Mouse (Mus musculus) cerebral cortex, adult 2 months (tissue): ENCODE results near the gene Sema3f.

Experiments
- WGBS: fragments of 180-500 bp; shearing (Covaris S2); methylation state at CpG from one replicate; pipeline ENCODE4 v1.1.7; 2018; 5-methylcytosine and 5-hydroxymethylcytosine counted together

Gene Sema3f

DNA sequence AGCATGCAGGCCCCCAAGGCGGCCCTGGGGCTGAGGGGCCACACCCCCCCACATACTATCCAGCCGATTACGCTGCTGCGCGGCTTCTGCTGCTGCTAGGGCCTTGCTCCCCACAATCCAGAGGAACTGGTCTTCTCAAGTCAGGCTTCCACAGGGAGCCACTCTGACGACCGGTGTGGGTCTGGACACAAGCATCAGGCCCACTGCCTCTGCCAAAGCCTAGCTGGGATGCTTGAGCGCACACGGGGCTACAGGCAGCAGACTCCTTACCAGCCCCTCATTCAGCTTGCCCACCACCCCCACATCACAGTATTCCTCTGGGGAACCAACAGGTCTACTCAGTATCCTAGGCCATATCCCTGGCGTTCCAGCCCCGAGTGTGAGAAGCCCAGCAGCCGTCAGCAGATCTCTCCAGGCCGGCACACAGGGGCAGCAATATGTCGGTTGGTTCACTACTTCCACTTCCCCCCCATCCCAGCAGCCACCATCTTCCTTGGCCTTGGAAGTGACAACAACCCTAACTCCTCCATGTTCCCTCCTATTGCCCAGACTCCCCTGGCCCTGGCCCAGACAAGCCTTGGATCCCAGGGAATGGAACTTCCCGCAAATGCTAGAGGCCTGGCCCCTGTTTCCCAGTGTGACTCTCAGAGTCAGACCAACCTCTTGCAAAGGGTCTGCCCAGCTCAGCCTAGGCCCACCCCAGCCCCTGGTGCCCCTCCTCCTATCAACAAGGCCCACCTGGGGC is 76.4 kb downstream of the Sema3f start:
- 3% methylated on average over 15 of the region's 15 CpGs for WGBS

DNA sequence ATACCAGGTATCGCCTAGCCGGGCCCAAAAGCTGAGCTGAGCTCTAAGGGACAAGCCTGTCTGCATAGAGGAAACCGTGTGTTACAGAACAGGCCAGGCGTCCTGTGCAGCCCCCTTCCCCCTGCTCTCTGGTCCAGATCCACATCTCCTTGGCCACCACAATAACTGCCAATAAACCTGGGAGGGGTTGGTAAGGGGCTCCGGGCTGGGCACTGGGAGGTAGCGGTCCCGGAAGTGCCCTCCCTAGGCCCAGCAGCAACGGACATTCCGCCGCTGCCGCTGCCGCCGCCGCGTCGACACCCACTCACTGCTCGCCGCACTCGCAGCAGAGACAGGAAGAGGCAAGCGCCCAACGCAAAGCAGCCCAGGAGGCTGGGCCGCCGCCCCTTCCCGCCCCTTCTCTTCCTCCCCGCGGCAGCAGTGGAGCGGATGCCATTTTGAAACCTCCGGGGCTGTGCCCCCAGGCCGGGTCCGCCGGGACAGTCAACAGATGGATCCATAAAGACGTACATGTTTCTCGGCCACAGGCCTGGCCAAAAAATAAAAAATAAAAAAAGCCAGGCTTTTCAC is 77.1 kb downstream of the Sema3f start:
- under 1% methylated on average over 33 of the region's 33 CpGs for WGBS

DNA sequence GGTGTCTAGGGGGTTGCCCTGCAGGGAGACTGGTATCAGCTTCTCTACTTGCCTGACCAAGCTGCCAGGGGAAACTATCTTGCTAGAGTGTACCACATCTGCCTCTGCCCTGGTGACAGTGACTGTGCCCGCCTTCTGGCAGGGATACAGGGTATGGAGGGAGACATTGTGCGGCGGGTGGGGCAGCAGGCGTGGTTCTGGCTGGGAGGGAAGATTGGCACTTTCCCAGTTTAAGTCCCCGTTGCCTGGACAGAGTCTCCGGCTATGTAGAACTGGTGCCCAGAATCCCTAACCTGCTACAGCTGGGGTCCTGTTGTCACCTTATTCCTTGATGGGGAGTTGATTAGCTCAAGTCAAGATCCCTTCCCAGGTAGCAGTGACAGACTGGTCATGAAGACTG is 77.8 kb downstream of the Sema3f start:
- 13% methylated on average over 6 of the region's 6 CpGs for WGBS

DNA sequence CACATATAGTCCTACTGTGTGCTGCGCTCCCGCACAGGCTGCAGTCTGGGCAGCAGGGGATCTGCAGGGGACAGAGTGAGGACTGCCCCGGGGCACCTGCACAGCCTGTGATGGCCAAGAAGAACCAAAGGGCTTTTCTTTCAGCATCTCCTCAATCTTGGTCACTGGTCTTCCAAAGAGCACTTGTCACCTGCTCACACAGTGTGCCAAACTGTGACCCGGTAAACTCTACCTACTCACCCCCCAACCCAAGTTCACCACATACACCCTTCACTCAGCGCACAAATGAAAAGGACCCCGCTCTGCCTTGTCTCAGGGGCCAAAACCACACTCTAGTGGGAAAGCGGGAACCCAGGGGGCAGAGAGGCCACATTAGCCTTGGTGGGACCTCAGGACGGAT is 78.4 kb downstream of the Sema3f start:
- WGBS = 65% methylated on average over 8 of the region's 8 CpGs
